Mouse (Mus musculus): ENCODE data around the gene Chmp5. TPM values are rescaled to one million over a fixed set of nuclear protein-coding genes. Genes with fewer than 3 reads are reported as not detected.
A peak's percentile ranks its signal among the peaks of the same experiment; 100 is the strongest.

Gene Chmp5
- polyA plus RNA-seq (2016; fragmentation: Nextera tagmentation; extraction: Ambion mirVana), result 152 and 158 TPM in 2 replicates

DNA sequence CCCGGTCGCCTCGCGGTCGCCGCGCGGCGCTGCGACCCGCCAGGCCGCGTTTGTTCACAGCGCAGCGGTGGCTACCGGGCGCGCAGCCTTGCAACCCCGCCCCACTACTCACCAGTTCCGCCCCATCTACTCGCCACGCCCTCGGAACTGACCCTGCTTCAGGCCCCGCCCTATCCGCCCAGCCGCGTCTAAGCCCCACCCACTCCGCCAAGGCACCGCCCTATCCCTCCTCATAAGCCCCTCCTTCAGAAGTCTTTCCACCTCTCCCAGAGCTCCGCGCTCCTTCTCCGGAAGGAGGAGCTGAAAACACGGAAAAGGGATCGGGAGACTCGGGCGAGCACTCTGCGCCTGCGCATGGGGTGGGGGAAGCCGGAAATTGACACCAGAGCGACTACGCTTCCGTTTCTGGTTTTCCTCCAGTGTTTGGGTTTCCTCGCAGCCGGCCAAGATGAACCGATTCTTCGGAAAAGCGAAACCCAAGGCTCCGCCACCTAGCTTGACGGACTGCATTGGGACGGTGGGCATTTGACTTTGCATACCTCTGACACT is at the start of gene Chmp5, which contains the start of gene Bag1:
Chmp5 (plus strand) TSS at position 248 of the 549 bp plus-strand sequence.
Bag1 (minus strand) TSS at position 135 of the 549 bp plus-strand sequence.
- H3K4me1 ChIP-seq, result peaks cover 22% of the 10 kb centered on the region
- H3K9me3 ChIP-seq, result no peaks in the 10 kb centered on the region
- H3K36me3 ChIP-seq, result peaks cover 50% of the 10 kb centered on the region
- peak within 1 kb of the TSS; percentile 77 for H3K4me3 ChIP-seq
- ATAC-seq (ENCODE audit: low FRiP score, low read depth), result peak; percentile 98
- peak within 1 kb of the TSS; percentile 90 for H3K4me2 ChIP-seq (replicated peaks)
- H3K27ac ChIP-seq (replicated peaks), result peak within 1 kb of the TSS; percentile 88
- H3K27me3 ChIP-seq, result no peaks in the 10 kb centered on the region
- under 1% methylated on average over 50 of the region's 50 CpGs for WGBS
- peak within 1 kb of the TSS; percentile 84 for H3K9ac ChIP-seq (replicated peaks)

DNA sequence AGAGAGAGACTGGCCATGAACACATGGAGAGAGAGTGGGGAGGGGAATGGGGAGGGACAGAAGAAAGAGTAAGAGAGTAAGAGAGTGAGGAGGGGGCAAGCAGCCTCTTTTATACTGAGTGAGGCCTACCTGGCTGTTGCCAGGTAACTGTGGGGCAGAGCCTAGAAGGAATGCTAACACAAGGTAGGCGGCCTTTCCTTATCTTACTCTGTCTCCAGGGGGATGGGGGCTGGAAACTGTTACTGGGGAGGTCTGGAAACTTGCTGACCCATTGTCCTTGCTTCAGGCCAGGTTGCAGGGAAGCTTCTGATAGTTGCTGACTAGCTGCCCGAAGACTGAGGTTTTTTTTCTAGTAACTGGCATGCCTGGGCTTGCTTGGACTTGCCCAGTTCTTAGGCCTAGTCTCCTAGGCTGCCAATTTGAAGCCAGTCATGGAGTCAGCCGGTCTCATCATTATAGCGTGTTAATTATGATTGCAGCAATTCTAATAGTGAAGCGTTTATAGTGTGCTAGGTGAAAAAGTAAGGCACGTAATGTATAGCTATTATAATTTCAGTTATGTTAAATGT is 49.6 kb upstream of the Chmp5 start:
- no peaks in the 10 kb centered on the region for H3K27me3 ChIP-seq
- H3K4me2 ChIP-seq (replicated peaks), result no peak overlapping the region
- ATAC-seq (ENCODE audit: low FRiP score, low read depth), result no peak
- no peaks in the 10 kb centered on the region for H3K36me3 ChIP-seq
- no peak overlapping the region for H3K27ac ChIP-seq (replicated peaks)
- H3K9me3 ChIP-seq, result peaks cover 3% of the 10 kb centered on the region
- WGBS, result 81% methylated on average over 6 of the region's 6 CpGs
- H3K4me1 ChIP-seq, result no peaks in the 10 kb centered on the region
- no peak overlapping the region for H3K4me3 ChIP-seq
- no peak overlapping the region for H3K9ac ChIP-seq (replicated peaks)

DNA sequence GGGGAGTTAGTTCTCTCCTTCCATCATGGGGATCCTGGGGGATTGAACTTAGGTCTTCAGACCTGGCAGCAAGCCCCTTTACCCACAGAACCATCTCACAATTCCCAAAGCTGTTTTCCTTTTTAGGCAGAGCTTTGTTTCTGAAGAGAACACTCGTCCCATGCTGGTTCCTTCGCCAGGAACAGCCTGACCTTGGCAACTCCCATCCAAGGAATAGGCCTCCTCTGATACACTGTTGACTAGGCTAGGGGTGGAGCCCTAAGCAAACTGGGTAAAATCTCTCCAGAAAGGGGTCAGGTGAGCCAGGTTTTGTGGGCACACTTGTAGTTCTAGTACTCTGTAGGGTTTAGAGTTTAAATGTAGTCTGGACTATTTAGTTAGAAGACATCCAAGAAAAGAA is 48.9 kb upstream of the Chmp5 start:
- no peaks in the 10 kb centered on the region for H3K4me1 ChIP-seq
- H3K9ac ChIP-seq (replicated peaks), result no peak overlapping the region
- peaks cover 3% of the 10 kb centered on the region for H3K9me3 ChIP-seq
- no peak overlapping the region for H3K4me2 ChIP-seq (replicated peaks)
- no peak overlapping the region for H3K27ac ChIP-seq (replicated peaks)
- WGBS, result 77% methylated on average over 2 of the region's 2 CpGs
- H3K4me3 ChIP-seq, result no peak overlapping the region
- no peaks in the 10 kb centered on the region for H3K36me3 ChIP-seq
- no peak for ATAC-seq (ENCODE audit: low FRiP score, low read depth)
- H3K27me3 ChIP-seq, result no peaks in the 10 kb centered on the region

DNA sequence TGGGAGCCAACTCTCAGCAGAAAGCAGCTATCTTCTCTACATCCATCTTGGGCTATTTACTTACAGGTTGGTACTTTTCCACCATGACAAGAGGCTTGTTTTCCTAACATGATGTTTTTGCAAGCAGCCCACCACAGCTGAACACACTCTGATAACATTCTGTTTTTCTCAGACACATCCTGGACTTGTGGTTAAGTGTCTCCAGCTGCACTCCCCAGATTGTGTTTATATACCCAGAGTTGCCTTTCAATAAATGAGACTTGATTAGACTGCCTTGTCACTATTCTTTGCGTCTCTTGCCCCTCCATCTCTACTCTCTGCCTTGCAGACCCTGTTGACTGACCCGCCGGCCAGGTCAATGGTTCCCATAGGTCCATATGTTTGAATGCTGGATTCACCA is 48.1 kb upstream of the Chmp5 start:
- WGBS, result 96% methylated on average over 3 of the region's 3 CpGs
- no peak overlapping the region for H3K27ac ChIP-seq (replicated peaks)
- H3K4me1 ChIP-seq, result no peaks in the 10 kb centered on the region
- H3K27me3 ChIP-seq, result no peaks in the 10 kb centered on the region
- no peak overlapping the region for H3K4me2 ChIP-seq (replicated peaks)
- H3K4me3 ChIP-seq, result no peak overlapping the region
- ATAC-seq (ENCODE audit: low FRiP score, low read depth), result no peak
- H3K9me3 ChIP-seq, result peaks cover 3% of the 10 kb centered on the region
- H3K9ac ChIP-seq (replicated peaks), result no peak overlapping the region
- no peaks in the 10 kb centered on the region for H3K36me3 ChIP-seq

DNA sequence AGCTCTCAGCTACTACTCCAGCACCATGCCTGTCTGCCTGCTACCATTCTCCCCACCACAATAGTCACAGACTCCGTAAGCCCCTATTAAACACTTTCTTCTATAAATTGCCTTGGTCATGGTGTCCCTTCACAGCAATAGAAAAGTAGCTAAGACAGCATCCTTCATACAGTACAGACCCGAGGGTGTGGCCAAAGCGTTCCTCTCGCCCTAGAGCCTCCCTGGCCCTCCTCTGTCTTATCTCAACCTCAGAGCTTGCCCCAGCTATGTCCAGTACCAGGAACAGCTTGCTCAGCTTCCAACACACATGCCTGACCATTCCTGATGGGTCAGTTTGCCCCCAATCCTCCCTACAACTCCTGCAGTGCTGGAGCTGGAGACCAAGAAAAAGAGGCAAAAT is 47.6 kb upstream of the Chmp5 start:
- Histone ChIP-seq H3K4me3 (no peak overlapping the region), H3K9ac (replicated peaks) (no peak overlapping the region), H3K27me3 (no peaks in the 10 kb centered on the region), H3K36me3 (no peaks in the 10 kb centered on the region), H3K4me1 (no peaks in the 10 kb centered on the region), H3K27ac (replicated peaks) (no peak overlapping the region), H3K9me3 (peaks cover under 1% of the 10 kb centered on the region), H3K4me2 (replicated peaks) (no peak overlapping the region)
- 85% methylated on average over 4 of the region's 4 CpGs for WGBS
- no peak for ATAC-seq (ENCODE audit: low FRiP score, low read depth)

DNA sequence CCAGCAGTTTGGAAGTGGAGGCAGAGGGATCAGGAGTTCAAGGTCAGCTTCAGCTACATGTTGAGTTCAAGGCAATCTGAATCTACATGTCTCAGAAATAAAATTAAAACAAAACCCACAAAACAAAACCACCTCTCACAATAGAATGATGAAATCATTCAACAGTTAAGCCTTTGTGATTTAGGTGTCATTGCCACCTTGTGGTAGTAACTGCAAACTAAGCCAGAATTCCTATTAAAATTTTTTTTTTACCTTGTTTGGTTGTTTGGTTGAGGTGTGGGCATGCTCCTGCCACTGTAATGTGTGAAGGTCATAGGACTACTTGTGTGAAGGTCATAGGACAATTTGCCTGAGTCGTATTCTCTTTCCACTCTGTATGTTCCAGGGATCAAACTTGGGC is 41.9 kb upstream of the Chmp5 start:
- no peak for ATAC-seq (ENCODE audit: low FRiP score, low read depth)
- no peak overlapping the region for H3K27ac ChIP-seq (replicated peaks)
- no peaks in the 10 kb centered on the region for H3K9me3 ChIP-seq
- no peaks in the 10 kb centered on the region for H3K4me1 ChIP-seq
- no peaks in the 10 kb centered on the region for H3K36me3 ChIP-seq
- no peak overlapping the region for H3K4me3 ChIP-seq
- no peak overlapping the region for H3K9ac ChIP-seq (replicated peaks)
- H3K27me3 ChIP-seq, result no peaks in the 10 kb centered on the region
- 56% methylated on average over 1 of the region's 1 CpGs for WGBS
- no peak overlapping the region for H3K4me2 ChIP-seq (replicated peaks)

DNA sequence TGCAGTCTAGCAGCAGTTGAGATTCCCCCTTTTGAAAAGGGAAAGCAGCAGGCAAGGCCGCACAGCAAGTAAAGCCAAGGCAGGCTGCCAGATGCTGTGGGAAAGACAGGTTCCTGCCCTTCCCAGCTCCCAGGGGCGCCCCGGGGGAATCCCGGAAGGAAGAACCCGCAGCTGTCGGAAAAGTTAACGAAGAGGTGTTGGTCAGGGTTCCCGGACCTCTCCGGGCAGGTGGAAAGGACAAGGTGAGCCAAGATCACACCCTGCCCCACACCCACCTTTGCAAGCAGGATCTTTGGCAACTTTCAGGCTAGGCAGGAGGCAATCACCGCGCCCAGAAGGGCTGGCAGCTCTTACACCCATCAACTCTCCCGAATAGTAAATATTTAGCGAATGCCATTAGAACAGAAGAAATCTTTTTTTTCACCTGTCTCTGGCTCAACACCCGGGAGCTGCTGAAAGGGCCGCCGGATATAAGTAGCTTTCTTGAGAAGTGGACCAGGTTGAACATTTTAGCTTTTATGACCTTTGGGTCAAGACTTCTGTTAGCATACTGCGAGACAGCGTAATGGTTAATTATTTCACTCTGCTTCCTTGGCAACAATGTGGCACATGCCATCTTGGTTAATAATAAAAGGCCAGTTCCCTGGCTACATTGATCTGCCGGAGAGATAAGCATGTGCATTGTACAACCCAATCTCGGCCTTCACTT is 39.8 kb upstream of the Chmp5 start:
- Histone ChIP-seq H3K27me3 (no peaks in the 10 kb centered on the region), H3K9me3 (no peaks in the 10 kb centered on the region), H3K4me1 (no peaks in the 10 kb centered on the region), H3K27ac (replicated peaks) (no peak overlapping the region), H3K36me3 (no peaks in the 10 kb centered on the region), H3K9ac (replicated peaks) (no peak overlapping the region), H3K4me2 (replicated peaks) (no peak overlapping the region), H3K4me3 (no peak overlapping the region)
- WGBS, result 63% methylated on average over 20 of the region's 20 CpGs
- ATAC-seq (ENCODE audit: low FRiP score, low read depth), result no peak

DNA sequence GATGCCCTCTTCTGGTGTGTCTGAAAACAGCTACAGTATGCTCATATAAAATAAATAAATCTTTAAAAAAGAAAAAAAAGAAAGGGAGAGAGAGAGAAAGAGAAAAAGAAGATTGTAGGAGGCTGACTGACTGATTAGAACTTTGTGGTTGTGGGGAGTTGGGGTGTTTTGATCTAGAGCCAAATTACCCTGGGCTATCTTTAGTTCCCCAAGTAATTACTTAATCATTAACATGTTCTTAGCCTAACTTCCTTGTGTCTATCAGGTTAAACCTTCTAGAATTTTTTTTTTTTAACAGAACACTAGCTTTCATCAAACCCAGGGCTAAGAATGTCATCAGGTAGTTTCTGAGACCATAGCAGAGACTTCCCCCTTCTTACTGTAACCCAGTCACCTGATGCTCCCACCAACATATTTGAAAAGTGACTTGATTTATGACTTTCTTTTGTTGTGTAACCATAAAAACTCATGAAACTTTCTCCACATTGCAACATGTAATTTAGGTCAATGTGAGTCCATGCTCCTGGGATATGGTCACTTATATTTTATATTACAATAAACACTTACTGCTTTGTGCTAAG is 33.8 kb upstream of the Chmp5 start:
- no peaks in the 10 kb centered on the region for H3K27me3 ChIP-seq
- H3K4me2 ChIP-seq (replicated peaks), result no peak overlapping the region
- H3K9ac ChIP-seq (replicated peaks), result no peak overlapping the region
- H3K9me3 ChIP-seq, result no peaks in the 10 kb centered on the region
- no peak overlapping the region for H3K27ac ChIP-seq (replicated peaks)
- H3K4me3 ChIP-seq, result no peak overlapping the region
- ATAC-seq (ENCODE audit: low FRiP score, low read depth), result no peak
- no peaks in the 10 kb centered on the region for H3K4me1 ChIP-seq
- H3K36me3 ChIP-seq, result no peaks in the 10 kb centered on the region

DNA sequence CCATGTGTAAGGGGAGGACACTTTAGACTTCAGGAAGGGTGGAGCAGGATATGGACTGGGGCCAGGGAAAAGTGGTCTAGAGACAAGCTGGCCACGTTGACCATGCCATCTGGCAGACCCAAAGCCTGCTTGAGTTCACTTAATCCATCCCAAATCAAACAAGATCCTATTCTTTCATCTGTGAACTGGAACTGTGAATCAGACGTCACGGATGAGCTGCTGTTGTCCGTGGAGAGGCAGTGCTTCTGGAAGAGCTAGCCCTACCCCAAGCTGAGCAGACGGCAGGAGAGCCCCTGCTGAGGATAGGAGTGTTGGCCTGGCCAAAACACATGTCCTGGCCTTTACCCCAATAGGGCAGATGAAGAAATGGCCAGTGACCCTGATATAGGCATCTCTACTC is 32.3 kb upstream of the Chmp5 start:
- Histone ChIP-seq H3K36me3 (no peaks in the 10 kb centered on the region), H3K27me3 (no peaks in the 10 kb centered on the region), H3K9me3 (no peaks in the 10 kb centered on the region), H3K4me2 (replicated peaks) (no peak overlapping the region), H3K9ac (replicated peaks) (no peak overlapping the region), H3K4me3 (no peak overlapping the region), H3K4me1 (no peaks in the 10 kb centered on the region), H3K27ac (replicated peaks) (no peak overlapping the region)
- ATAC-seq (ENCODE audit: low FRiP score, low read depth), result no peak
- 54% methylated on average over 5 of the region's 5 CpGs for WGBS

DNA sequence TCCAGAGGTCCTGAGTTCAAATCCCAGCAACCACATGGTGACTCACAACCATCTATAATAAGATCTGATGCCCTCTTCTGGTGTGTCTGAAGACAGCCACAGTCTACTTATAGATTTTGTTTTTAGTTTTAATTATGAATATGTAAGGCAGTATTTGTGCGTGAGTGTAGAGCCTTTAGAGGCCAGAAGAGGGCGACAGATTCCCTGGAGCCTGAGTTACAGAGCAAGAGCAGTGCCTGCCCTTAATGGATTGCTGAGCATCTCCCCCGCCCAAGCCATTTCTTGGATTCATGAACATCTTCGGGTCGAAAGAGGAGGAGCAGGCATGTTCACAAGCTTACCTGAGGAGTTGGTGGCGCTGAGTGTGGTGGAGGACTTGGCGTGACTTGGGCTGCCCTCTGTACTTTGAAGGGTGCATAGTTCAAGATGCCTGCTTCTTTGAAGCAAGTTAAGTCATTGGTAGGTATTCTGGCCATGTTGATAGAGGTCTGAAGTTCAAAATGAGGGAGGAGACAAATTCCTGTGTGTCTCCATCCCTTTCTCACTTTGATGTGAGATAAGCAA is 31.5 kb upstream of the Chmp5 start:
- Histone ChIP-seq H3K9ac (replicated peaks) (no peak overlapping the region), H3K4me3 (no peak overlapping the region), H3K36me3 (no peaks in the 10 kb centered on the region), H3K4me1 (no peaks in the 10 kb centered on the region), H3K4me2 (replicated peaks) (no peak overlapping the region), H3K27me3 (no peaks in the 10 kb centered on the region), H3K27ac (replicated peaks) (no peak overlapping the region), H3K9me3 (no peaks in the 10 kb centered on the region)
- no peak for ATAC-seq (ENCODE audit: low FRiP score, low read depth)
- 91% methylated on average over 7 of the region's 7 CpGs for WGBS

DNA sequence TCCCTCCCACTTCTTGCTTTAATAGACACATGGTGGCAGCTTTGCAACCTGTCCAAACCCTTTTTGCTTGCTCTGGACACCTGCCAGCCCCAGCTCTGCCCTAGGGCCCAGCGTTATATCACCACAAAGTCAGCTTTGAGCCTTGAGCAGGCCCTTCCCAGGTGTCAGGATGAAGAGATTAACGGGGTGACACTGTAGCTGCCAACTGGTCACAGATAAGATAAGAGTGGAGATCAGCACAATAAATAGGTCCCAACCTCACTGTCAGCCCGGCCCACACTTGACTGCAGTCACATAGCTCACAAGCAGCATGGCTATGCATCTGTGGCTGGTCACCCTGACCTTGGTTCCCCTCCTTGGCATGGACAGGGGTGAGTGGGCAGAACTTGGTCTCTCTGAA is 28.4 kb upstream of the Chmp5 start, which contains the start of gene Spink4:
Spink4 (plus strand) TSS at position 268 of the 400 bp plus-strand sequence.
- ATAC-seq (ENCODE audit: low FRiP score, low read depth), result no peak
- Histone ChIP-seq H3K27me3 (no peaks in the 10 kb centered on the region), H3K9me3 (no peaks in the 10 kb centered on the region), H3K36me3 (no peaks in the 10 kb centered on the region), H3K9ac (replicated peaks) (no peak within 1 kb of the TSS), H3K4me1 (no peaks in the 10 kb centered on the region), H3K27ac (replicated peaks) (no peak within 1 kb of the TSS), H3K4me2 (replicated peaks) (no peak within 1 kb of the TSS), H3K4me3 (no peak within 1 kb of the TSS)
- WGBS, result 73% methylated on average over 3 of the region's 3 CpGs

DNA sequence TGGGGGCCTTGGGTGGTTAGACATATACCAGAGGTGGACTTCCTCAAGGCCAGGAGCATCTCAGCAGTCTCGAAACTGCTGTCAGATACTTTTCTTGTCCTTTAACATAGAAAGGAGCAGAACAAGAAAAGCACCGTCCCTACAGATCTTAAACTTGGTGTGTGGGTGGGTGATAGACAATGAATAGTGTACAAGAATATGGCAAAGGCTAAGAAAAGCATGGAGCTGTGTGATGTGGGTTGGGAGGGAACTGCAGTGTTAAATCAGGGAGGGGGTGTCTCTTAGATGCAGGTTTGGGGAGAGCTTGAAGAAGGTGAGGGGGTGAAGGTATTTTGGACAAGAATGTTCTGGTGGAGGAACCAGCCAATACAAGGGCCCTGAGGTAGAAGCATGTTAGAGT is 27.6 kb upstream of the Chmp5 start:
- Histone ChIP-seq H3K9ac (replicated peaks) (no peak overlapping the region), H3K27ac (replicated peaks) (no peak overlapping the region), H3K36me3 (no peaks in the 10 kb centered on the region), H3K4me3 (no peak overlapping the region), H3K9me3 (no peaks in the 10 kb centered on the region), H3K27me3 (no peaks in the 10 kb centered on the region), H3K4me2 (replicated peaks) (no peak overlapping the region), H3K4me1 (no peaks in the 10 kb centered on the region)
- ATAC-seq (ENCODE audit: low FRiP score, low read depth), result no peak
- WGBS, result 75% methylated on average over 2 of the region's 2 CpGs
